Mouse (Mus musculus) Muller cell, postnatal 12 days (primary cell): ENCODE measurements around the gene Retreg1.
A peak's percentile ranks its signal among the peaks of the same experiment; 100 is the strongest.

ENCODE experiments used
- DNase-seq: peaks from one replicate; pipeline ENCODE4 v3.0.0-alpha.2; 2015; ENCODE audit errors: inconsistent ontology term

Gene Retreg1

GRCm38 (mm10) chr15:25880192-25880591 is 37.2 kb downstream of the Retreg1 start:
- no peak for DNase-seq

- no peak for DNase-seq
Observed at GRCm38 (mm10) chr15:25882002-25882401, 39.0 kb downstream of the Retreg1 start.

- no peak for DNase-seq
Observed at GRCm38 (mm10) chr15:25884416-25884958, 41.5 kb downstream of the Retreg1 start.

- peak; percentile 90 for DNase-seq
Observed at GRCm38 (mm10) chr15:25886581-25887011, 43.6 kb downstream of the Retreg1 start.

- DNase-seq = no peak
Observed at GRCm38 (mm10) chr15:25889927-25890326, 46.9 kb downstream of the Retreg1 start.

- no peak for DNase-seq
Observed at GRCm38 (mm10) chr15:25891556-25891955, 48.6 kb downstream of the Retreg1 start.

- DNase-seq = peak; percentile 45
Observed at GRCm38 (mm10) chr15:25893327-25893726, 50.3 kb downstream of the Retreg1 start.

- DNase-seq = no peak
Observed at GRCm38 (mm10) chr15:25896783-25897182, 53.8 kb downstream of the Retreg1 start.

GRCm38 (mm10) chr15:25897617-25898016 is 54.6 kb downstream of the Retreg1 start:
- DNase-seq = no peak

GRCm38 (mm10) chr15:25899021-25899420 is 56.0 kb downstream of the Retreg1 start:
- DNase-seq = peak; percentile 52

- peak; percentile 29 for DNase-seq
Observed at GRCm38 (mm10) chr15:25900540-25900939, 57.6 kb downstream of the Retreg1 start.

- DNase-seq = no peak
Observed at GRCm38 (mm10) chr15:25902931-25903615, 60.1 kb downstream of the Retreg1 start.

GRCm38 (mm10) chr15:25904435-25905021 is 61.5 kb downstream of the Retreg1 start:
- DNase-seq = no peak

GRCm38 (mm10) chr15:25909783-25910494 is 67.0 kb downstream of the Retreg1 start:
- no peak for DNase-seq

- no peak for DNase-seq
Observed at GRCm38 (mm10) chr15:25910495-25910865, 67.5 kb downstream of the Retreg1 start.

GRCm38 (mm10) chr15:25910924-25911323 is 67.9 kb downstream of the Retreg1 start:
- DNase-seq = no peak

GRCm38 (mm10) chr15:25912911-25913310 is 69.9 kb downstream of the Retreg1 start:
- DNase-seq = no peak

- no peak for DNase-seq
Observed at GRCm38 (mm10) chr15:25913659-25914058, 70.7 kb downstream of the Retreg1 start.

GRCm38 (mm10) chr15:25914160-25914559 is 71.2 kb downstream of the Retreg1 start:
- DNase-seq = no peak

GRCm38 (mm10) chr15:25915013-25915412 is 72.0 kb downstream of the Retreg1 start:
- DNase-seq = peak; percentile 92

GRCm38 (mm10) chr15:25915574-25916205 is 72.7 kb downstream of the Retreg1 start:
- DNase-seq = peak; percentile 52

- peak; percentile 55 for DNase-seq
Observed at GRCm38 (mm10) chr15:25916252-25916651, 73.3 kb downstream of the Retreg1 start.
